Mouse (Mus musculus): Measurements from ENCODE around the gene Pfdn6.
A peak's percentile ranks its signal among the peaks of the same experiment; 100 is the strongest.
"Not testable (repeated sequence)": the region's sequence is repeated elsewhere in the genome, so short reads cannot be mapped to it uniquely, and the experiment has no call there.

The Pfdn6 gene

DNA sequence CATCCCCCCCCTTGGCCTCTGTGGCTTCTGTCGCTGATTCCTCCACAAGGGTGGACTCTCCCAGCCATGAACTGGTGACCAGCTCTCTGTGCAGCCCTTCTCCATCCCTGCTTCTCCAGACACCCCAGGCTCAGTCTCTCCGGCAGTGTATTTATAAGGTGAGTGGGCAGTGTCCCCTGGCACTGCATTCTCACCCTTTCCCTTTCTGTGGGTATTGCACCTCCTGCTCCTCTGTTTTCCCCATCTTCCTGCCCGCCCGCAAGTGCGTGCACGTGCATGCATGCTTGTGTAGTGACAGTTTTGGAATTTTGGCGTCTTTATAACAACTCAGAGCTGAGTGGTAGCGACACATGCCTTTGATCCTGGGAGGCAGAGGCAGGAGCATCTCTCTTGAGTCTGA lies 26.2 kb downstream of the Pfdn6 start:
- peak; percentile 47 for DNase-seq

- peak; percentile 60 for DNase-seq
These were observed 26.9 kb downstream of the Pfdn6 start for GRCm38 (mm10) chr17:33913264-33913663.

- peak; percentile 58 for DNase-seq
These were observed 28.2 kb downstream of the Pfdn6 start for GRCm38 (mm10) chr17:33911813-33912414.

DNA sequence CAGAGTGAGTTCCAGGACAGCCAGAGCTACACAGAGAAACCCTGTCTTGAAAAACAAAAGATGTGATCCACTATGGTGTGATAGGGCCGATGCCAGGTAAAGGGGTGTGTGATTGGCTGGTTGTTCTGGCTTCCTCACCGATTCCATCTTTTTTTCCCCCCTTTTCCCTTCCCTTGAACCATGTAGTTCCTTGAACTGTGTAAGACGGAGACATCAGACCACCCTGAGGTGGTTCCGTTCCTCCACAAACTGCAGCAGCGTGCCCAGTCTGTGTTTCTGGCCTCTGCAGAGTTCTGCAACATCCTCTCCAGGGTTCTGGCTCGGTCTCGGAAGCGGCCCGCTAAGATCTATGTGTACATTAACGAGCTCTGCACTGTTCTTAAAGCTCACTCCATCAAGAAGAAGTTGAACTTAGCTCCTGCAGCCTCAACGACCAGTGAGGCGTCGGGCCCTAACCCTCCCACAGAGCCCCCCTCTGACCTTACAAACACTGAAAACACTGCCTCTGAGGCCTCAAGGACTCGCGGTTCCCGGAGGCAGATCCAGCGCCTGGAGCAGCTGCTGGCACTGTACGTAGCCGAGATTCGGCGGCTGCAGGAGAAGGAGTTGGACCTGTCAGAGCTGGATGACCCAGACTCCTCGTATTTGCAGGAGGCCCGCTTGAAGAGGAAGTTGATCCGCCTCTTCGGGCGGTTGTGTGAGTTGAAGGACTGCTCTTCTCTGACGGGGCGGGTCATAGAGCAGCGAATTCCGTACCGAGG lies 28.9 kb downstream of the Pfdn6 start:
- peak; percentile 57 for DNase-seq

DNA sequence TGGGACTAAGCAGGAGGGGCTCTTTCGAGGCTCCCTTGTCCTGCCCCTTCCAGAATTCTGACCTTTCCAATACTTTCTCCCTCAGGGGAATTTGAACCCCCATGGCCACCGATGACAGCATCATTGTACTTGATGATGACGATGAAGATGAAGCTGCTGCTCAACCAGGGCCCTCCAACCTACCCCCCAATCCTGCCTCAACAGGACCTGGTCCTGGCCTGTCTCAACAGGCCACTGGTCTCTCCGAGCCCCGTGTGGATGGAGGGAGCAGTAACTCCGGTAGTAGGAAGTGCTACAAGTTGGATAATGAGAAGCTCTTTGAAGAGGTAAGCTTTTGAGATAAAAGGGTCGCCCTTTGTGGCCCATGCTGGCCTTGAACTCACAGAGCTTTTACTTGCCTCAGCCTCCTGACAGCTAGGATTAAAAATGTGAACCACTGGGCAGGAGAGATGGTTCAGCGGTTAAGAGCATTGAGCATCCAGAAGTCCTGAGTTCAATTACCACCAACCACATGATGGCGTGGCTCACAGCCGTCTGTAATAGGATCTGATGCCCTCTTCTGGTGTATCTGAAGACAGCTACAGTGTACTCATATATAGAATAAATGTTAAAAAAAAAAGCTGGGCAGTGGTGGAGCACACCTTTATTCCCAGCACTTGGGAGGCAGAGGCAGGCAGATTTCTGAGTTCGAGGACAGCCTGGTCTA lies 29.6 kb downstream of the Pfdn6 start:
- DNase-seq: peak; percentile 60

GRCm38 (mm10) chr17:33909869-33910250 lies 30.3 kb downstream of the Pfdn6 start:
- DNase-seq: no peak

DNA sequence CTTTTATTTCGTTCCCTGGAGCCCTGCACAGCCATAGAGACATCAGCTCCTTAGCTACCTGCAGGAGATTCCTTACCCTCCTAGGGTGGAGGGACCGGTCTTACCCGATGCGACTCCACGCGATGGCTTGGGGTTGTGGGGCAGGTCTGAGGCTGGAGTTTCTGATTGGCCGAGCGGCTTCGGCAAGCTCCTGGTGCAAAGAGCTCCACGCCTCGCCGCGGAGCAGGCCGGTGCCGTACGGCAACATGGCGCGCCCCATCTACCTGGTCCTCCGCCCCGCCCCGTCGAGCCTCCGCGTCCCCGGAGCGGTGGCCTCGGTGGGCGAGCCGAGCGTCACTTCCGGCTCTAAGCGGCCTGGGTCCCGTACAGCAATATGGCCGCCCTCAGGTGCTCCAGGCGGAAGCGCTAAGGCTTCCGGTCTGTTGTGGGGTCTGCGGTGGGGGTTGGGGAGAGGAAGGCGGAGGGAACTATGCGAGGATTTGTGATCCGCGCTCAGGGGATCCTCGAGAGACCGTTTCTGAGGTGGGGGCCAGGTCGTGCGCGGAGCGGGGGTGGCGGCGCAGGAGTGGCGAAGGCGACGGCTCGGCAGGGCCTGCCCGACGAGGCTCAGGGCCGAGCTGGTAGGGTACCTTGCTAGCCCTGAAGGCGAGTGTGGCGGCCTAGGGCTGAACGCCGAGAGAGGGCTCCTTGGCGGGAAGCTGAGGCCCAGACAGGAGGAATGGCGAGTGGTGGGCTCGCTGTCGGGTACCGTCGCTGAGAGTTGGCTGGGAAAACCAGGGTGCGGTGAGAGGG lies 30.9 kb downstream of the Pfdn6 start, which contains the start of gene Daxx:
Gene Daxx, plus strand, starts transcription at position 338 of the 792 bp plus-strand sequence.
- DNase-seq: peak; percentile 99

- peak; percentile 85 for DNase-seq
These were observed 31.6 kb downstream of the Pfdn6 start for GRCm38 (mm10) chr17:33908331-33909076.

- not testable (repeated sequence) for DNase-seq
These were observed 35.3 kb downstream of the Pfdn6 start, which contains the start of gene Platr17 for GRCm38 (mm10) chr17:33904835-33905234. Gene Platr17 (plus strand): TSS chr17:33905135.

DNA sequence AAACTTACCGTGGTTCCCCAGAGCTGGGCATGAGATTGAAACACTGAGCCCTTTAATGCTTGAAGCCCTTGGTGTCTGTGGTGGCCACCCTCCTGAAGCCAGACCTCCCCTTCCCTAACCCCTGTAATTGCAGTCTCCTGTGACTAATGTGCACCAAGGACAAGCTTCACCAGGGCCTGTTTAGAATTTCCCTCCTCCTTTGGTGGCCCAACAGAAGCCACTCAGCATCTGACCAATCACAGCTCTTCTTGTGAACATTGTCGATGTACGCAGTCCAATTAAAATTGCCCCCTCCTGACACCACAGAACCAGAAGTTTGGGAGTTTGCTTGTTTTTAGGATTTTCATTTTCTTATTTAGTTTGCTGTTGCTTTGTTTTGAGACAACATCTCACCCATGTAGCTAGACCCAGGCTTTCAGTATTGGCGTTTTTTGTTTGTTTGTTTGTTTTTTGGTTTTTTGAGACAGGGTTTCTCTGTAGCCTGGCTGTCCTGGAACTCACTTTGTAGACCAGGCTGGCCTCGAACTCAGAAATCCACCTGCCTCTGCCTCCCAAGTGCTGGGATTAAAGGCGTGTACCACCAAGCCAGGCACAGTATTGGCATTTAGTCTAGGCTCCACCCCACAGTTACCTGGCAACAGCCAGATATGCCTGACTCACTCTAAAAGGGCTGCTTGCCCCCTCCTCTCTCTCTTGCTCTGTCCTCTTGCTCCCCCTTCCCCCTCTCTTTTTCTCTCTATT lies 36.1 kb downstream of the Pfdn6 start:
- not testable (repeated sequence) for DNase-seq

- DNase-seq: no peak
These were observed 37.7 kb downstream of the Pfdn6 start for GRCm38 (mm10) chr17:33902491-33902890.

GRCm38 (mm10) chr17:33902079-33902478 lies 38.1 kb downstream of the Pfdn6 start:
- no peak for DNase-seq

GRCm38 (mm10) chr17:33901653-33902052 lies 38.5 kb downstream of the Pfdn6 start:
- no peak for DNase-seq

DNA sequence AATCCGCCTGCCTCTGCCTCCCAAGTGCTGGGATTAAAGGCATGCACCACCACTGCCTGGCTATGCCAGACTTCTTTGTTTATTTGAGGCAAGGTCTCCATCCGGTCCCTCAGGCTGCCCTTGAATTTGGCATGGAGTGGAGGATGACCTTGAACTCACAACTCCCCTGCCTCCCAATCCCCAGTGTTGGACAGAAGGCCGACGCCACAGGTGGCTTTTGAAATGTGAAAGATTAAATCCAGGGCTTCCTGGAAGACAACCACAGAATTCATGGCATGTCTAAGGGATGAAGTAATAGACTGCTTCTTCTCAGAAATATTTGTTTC lies 39.2 kb downstream of the Pfdn6 start:
- DNase-seq: no peak

DNA sequence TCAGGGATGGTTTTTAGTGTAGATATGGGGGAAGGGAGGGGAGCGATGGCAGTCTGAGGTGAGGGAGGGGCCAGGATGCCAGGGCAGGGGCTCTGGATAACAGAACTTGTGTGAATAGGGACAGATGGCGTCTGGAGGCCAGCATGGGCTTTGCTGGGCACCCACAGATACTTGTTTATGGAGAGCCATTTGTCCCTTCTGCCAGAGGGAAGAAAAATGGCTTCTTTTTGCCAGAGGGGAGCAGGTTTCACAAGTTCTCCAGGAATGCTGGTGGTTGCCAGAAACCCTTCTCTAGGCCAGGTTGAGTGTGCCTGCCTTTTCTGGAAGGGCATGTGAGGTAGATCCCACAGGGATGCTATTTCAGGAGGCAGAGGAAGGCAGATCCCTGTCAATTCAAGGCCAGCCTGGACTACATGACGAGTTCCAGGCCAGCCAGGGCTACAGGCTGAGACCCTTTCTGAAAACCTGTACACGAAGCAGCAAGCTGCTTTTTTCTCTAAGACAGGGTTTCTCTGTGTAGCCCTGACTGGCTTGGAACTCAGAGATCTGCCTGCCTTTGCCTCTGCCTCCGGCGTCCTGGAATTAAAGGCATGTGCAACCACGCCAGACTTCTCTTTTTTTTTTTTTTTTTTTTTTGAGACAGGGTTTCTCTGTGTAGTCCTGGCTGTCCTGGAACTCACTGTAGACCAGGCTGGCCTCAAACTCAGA lies 39.7 kb downstream of the Pfdn6 start:
- peak; percentile 23 for DNase-seq

DNA sequence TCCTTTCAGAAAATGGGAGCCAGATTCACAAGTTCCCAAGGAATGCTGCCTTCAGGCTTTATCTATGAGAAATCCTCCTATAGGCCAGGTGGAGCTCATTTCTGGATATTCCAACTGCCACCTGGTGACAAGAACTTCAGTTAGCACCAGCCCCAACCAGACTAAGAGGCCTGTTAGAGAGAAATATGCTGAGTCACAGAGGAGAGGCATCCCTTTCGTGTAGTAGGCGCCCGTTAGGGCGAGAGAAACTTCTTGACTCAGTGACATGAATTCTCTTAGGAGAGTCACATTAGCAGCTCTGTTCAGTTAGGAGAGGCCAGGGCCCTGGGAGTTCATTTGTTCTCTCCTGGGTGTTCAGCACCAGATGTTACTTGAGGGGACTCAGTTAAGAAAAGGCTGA lies 40.5 kb downstream of the Pfdn6 start:
- no peak for DNase-seq

DNA sequence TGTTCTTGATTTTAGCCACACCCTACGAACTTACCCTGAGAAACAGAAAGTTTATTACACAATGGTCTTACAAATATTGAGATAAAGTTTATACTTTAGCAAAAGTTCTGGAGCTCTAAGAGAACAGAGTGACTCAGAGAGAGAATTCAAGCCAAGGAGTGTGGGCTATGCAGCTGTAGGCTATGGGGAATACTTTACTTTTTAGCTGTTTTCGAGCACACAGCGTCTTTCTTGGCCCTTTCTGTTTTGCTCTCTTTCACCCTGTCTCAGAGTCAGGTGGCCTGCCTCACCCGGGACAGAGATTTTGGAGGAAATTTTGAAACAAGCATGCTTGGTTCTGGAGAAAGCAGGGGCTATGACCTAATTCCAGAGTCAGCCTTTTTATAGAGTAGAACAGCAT lies 42.0 kb downstream of the Pfdn6 start:
- DNase-seq: not testable (repeated sequence)

DNA sequence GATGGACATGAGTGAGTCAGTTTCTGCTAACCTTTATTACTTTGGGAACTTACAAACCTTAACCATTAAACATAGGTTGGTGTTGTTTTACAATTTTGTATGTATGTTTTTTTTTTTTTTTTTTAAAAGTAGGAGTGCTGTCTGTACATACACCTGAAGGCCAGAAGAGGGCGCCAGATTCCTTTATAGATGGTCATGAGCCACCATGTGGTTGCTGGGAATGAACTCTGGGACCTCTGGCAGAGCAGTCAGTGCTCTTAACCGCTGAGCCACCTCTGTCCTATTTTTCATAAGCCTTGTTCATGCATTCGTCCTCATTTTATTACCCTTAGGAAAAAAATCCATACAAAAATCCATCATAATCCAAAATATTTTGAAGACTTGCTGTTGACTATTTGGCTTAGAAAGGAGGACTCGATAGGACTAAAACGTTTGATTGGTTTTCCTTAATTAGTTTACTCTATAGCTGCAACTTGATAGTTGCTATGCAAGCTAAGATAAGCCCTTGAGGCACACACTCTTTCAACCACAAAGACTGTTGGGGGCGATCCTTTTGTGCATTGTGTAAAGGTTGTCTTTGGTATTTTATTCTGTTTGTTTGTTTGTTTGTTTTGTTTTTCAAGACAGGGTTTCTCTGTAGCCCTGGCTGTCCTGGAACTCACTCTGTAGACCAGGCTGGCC lies 42.9 kb downstream of the Pfdn6 start:
- no peak for DNase-seq

- not testable (repeated sequence) for DNase-seq
These were observed 47.1 kb downstream of the Pfdn6 start for GRCm38 (mm10) chr17:33893011-33893410.

GRCm38 (mm10) chr17:33892429-33892828 lies 47.7 kb downstream of the Pfdn6 start:
- DNase-seq: no peak
